Mouse (Mus musculus): ENCODE data around the gene Ccdc110.

DNA sequence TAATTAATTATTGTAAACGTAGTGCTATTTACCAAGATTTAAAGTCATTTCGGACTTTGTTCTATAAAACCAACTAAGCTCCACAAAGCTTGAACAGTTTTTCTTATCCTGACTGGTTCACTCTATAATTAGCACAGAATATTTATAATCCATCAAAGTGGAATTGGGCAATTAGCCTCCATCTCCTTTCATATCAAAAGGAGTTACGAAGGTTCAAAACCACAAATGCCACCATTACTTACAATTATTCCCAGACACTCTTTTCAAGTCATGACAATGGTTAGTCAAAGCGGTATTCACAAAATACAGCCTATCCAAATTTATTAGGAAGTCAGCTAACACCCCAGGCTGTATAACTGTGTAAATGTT, 28.2 kb upstream of the Ccdc110 start:
- no peak for TF ChIP-seq CTCF (IDR thresholded peaks at IDR 0.05; ENCODE audit: low read depth, low read length)
- TF ChIP-seq TAL1 (conservative IDR thresholded peaks at IDR 0.05; ENCODE audit: low read depth, low read length), result no peak
- no peak for TF ChIP-seq GATA1 (IDR thresholded peaks at IDR 0.05; ENCODE audit: borderline replicate concordance, low read length)
